Mouse (Mus musculus) lung, postnatal 10 days (tissue): ENCODE data around the gene Naif1.

Experiments
- DNase-seq: peaks from one replicate; pipeline ENCODE4 v3.0.0; 2021

The Naif1 gene

DNA sequence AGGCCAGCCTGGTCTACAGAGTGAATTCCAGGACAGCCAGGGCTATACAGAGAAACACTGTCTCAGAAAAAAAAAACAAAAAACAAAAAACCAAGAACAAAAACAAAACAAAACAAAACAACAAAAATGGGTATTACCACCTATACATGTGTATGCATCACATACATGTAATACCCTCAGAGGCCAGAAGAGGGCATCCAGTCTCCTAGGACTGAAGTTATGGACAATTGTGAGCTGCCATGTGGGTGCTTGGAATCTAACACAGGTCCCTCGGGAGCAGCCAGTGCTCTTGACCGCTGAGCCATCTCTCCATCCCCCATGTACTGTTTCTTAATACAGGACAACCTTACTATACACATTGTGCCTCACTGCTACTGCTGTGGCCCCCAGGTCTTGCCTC is 55.3 kb downstream of the Naif1 start:
- DNase-seq: no peak
